Mouse (Mus musculus) lung, postnatal 4 days (tissue): ENCODE data around the gene Zfp445.
A peak's percentile ranks its signal among the peaks of the same experiment; 100 is the strongest.
"Not testable (repeated sequence)": the region's sequence is repeated elsewhere in the genome, so short reads cannot be mapped to it uniquely, and the experiment has no call there.

Source experiments
- DNase-seq, 2 experiments: peaks; one replicate each; pipeline ENCODE4 v3.0.0; 2021

The Zfp445 gene

GRCm38 (mm10) chr9:122865697-122866166, at the start of gene Zfp445:
Gene Zfp445, minus strand, starts transcription at chr9:122866006.
- DNase-seq: peak; percentile 84 to 87

- peak; percentile 74 to 80 for DNase-seq
Observed at GRCm38 (mm10) chr9:122902717-122903535, 37.1 kb upstream of the Zfp445 start.

- no peak for DNase-seq
Observed at GRCm38 (mm10) chr9:122901047-122901446, 35.2 kb upstream of the Zfp445 start.

- DNase-seq: peak; percentile 70 to 74
Observed at GRCm38 (mm10) chr9:122886372-122887179, 20.8 kb upstream of the Zfp445 start.

- no peak for DNase-seq
Observed at GRCm38 (mm10) chr9:122885385-122885784, 19.6 kb upstream of the Zfp445 start, which contains the start of gene Zkscan7. Gene Zkscan7, plus strand, starts transcription at chr9:122885685.

GRCm38 (mm10) chr9:122875145-122875544, 9.3 kb upstream of the Zfp445 start:
- no peak for DNase-seq

- no peak for DNase-seq
Observed at GRCm38 (mm10) chr9:122874653-122875052, 8.8 kb upstream of the Zfp445 start.

GRCm38 (mm10) chr9:122872595-122872994, 6.8 kb upstream of the Zfp445 start:
- no peak for DNase-seq

- no peak for DNase-seq
Observed at GRCm38 (mm10) chr9:122866192-122866591, 386 bp upstream of the Zfp445 start.

GRCm38 (mm10) chr9:122864848-122865247, 958 bp downstream of the Zfp445 start:
- DNase-seq: no peak

GRCm38 (mm10) chr9:122863731-122864130, 2.1 kb downstream of the Zfp445 start:
- DNase-seq: no peak

GRCm38 (mm10) chr9:122860752-122861151, 5.1 kb downstream of the Zfp445 start:
- no peak for DNase-seq

- DNase-seq: no peak
Observed at GRCm38 (mm10) chr9:122856716-122857115, 9.1 kb downstream of the Zfp445 start.

- DNase-seq: no peak
Observed at GRCm38 (mm10) chr9:122855617-122856016, 10.2 kb downstream of the Zfp445 start.

- not testable (repeated sequence) for DNase-seq
Observed at GRCm38 (mm10) chr9:122855141-122855540, 10.7 kb downstream of the Zfp445 start.

GRCm38 (mm10) chr9:122854526-122854925, 11.3 kb downstream of the Zfp445 start:
- no peak for DNase-seq

GRCm38 (mm10) chr9:122847811-122848311, 17.9 kb downstream of the Zfp445 start:
- not testable (repeated sequence) for DNase-seq

GRCm38 (mm10) chr9:122846156-122846555, 19.6 kb downstream of the Zfp445 start:
- DNase-seq: peak in 1 of 2 experiments; percentile 35

- no peak for DNase-seq
Observed at GRCm38 (mm10) chr9:122845621-122846020, 20.2 kb downstream of the Zfp445 start.

- DNase-seq: peak in 1 of 2 experiments; percentile 36
Observed at GRCm38 (mm10) chr9:122843760-122844159, 22.0 kb downstream of the Zfp445 start, which contains the start of gene Gm35549. Gene Gm35549, minus strand, starts transcription at chr9:122844035.

GRCm38 (mm10) chr9:122837680-122838079, 28.1 kb downstream of the Zfp445 start:
- peak; percentile 80 to 88 for DNase-seq

GRCm38 (mm10) chr9:122837216-122837615, 28.6 kb downstream of the Zfp445 start:
- DNase-seq: no peak

GRCm38 (mm10) chr9:122836790-122837189, 29.0 kb downstream of the Zfp445 start:
- peak; percentile 32 to 58 for DNase-seq
